Mouse (Mus musculus): ENCODE results near the gene Atp1b1.

The Atp1b1 gene

GRCm38 (mm10) chr1:164392176-164392575 is 66.0 kb downstream of the Atp1b1 start:
- DNase-seq (ENCODE audit: low read depth): no peak

DNA sequence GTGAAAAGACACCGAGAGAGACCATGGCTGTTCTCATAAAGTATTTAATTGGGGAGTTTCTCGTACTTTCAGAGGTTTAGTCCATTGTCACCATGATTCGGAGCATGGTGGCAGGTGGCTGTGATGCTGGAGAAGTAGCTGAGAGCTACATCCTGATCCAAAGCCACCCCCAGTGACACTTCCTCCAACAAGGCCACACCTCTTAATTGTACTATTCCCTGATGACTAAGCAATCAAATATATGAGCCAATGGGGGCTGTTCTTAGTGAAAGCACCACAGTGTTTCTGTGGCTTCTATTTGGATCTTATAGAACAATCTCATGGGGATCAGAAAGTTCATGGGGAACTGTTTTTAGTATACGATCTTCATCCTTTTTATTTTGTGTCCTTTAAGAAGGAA is 68.4 kb downstream of the Atp1b1 start:
- no peak for DNase-seq (ENCODE audit: low read depth)

Data from NIH3T3 (cell line).